Mouse (Mus musculus): Measurements from ENCODE around the gene Smpdl3b. TPM values are rescaled to one million over a fixed set of nuclear protein-coding genes. Genes with fewer than 3 reads are reported as not detected.
"Not testable (repeated sequence)": the region's sequence is repeated elsewhere in the genome, so short reads cannot be mapped to it uniquely, and the experiment has no call there.

The Smpdl3b gene
- total and polyA plus RNA-seq, 3 experiments, result 2.9 to 24.0 (median 3.6) TPM

DNA sequence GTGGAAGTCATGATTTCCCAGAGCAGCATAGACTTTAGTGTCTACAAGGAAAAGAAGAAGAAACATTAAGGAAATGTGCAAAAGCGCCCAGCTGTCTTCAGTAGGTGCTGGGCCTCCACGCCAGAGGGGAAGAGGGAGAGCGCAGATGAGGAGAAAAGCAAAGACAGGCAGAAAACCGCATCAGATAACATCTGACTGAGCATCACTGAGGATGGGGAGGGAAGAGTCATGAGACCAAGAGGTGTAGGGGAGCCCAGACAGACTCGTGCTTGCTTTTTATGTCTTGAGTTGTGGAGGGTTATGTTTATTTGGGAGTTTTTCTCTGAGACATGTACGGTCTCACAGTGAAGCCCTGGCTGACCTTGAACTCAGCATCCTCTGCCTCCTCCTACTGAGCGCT lies 15.6 kb downstream of the Smpdl3b start:
- Histone ChIP-seq H3K27me3 (replicated peaks) (no peaks in the 10 kb centered on the region), H3K9me3 (replicated peaks; ENCODE audit: low read length) (no peaks in the 10 kb centered on the region), H3K79me2 (replicated peaks; ENCODE audit: control insufficient read depth, extremely low read depth, insufficient read depth, poor library complexity, severe bottlenecking) (no peaks in the 10 kb centered on the region), H3K4me3 (replicated peaks in 1 of 3; ENCODE audit: low read depth in 2 of 3, low read length in 2 of 3, poor library complexity in 1 of 3) (no peak overlapping the region), H3K4me2 (ENCODE audit: insufficient read depth, low read depth, poor library complexity, severe bottlenecking) (no peak overlapping the region), H3K4me1 (ENCODE audit: control insufficient read depth in 1 of 2, insufficient read depth in 2 of 2) (peaks cover 0 to 13% of the 10 kb centered on the region in 2 experiments; a peak in 2 of 4 replicates), H3K27ac (ENCODE audit: insufficient read depth, low read depth) (no peak overlapping the region), H3K9ac (ENCODE audit: insufficient read depth, low read depth) (no peak overlapping the region), H3K36me3 (replicated peaks in 1 of 2; ENCODE audit: control insufficient read depth in 1 of 2, insufficient read depth in 1 of 2, low read length in 1 of 2) (peaks cover 6 to 22% of the 10 kb centered on the region in 2 experiments)
- TF ChIP-seq TCF12 (IDR thresholded peaks at IDR 0.05; ENCODE audit: low read depth, low read length) (no peak), EP300 (IDR thresholded peaks at IDR 0.05; ENCODE audit: low read length) (no peak), PAX5 (IDR thresholded peaks at IDR 0.05; ENCODE audit: low read length) (no peak), HCFC1 (IDR thresholded peaks at IDR 0.05; ENCODE audit: low read depth, low read length) (no peak), JUN (IDR thresholded peaks at IDR 0.05; ENCODE audit: insufficient read depth, low read depth, low read length) (no peak), ELF1 (IDR thresholded peaks at IDR 0.05; ENCODE audit: low read depth, low read length) (no peak), ETS1 (conservative IDR thresholded peaks at IDR 0.05; ENCODE audit: low read depth, low read length) (no peak), NELFE (IDR thresholded peaks at IDR 0.05; ENCODE audit: low read depth, low read length) (no peak), JUND (conservative IDR thresholded peaks at IDR 0.05; ENCODE audit: low read depth, low read length) (no peak), CHD2 (IDR thresholded peaks at IDR 0.05; ENCODE audit: low read length) (no peak), USF2 (conservative IDR thresholded peaks at IDR 0.05; ENCODE audit: low read depth, low read length) (no peak), MEF2A (IDR thresholded peaks at IDR 0.05; ENCODE audit: borderline replicate concordance, low read depth, low read length) (no peak), BHLHE40 (IDR thresholded peaks at IDR 0.05; ENCODE audit: low read depth, low read length) (no peak), GABPA (IDR thresholded peaks at IDR 0.05; ENCODE audit: insufficient replicate concordance, low read depth, low read length) (no peak), E2F4 (IDR thresholded peaks at IDR 0.05; ENCODE audit: insufficient replicate concordance, low read depth, low read length) (no peak), CTCF (conservative IDR thresholded peaks at IDR 0.05 in 1 of 2, IDR thresholded peaks at IDR 0.05 in 1 of 2; ENCODE audit: low read depth in 2 of 2, low read length in 2 of 2) (no peak), NRF1 (IDR thresholded peaks at IDR 0.05; ENCODE audit: low read depth, low read length) (no peak)
- in situ Hi-C loops (cut with MboI; ENCODE audit: low pct_ligation_motif_present, low pct_unique_long_range_greater_than_20kb, low sequenced_read_pairs), result no loop called here
- dilution Hi-C loops (cut with MboI; ENCODE audit: extremely low pct_ligation_motif_present, extremely low pct_unique_long_range_greater_than_20kb, low sequenced_read_pairs), result no loop called here
- no peak for DNase-seq (ENCODE audit: extremely low read depth)

DNA sequence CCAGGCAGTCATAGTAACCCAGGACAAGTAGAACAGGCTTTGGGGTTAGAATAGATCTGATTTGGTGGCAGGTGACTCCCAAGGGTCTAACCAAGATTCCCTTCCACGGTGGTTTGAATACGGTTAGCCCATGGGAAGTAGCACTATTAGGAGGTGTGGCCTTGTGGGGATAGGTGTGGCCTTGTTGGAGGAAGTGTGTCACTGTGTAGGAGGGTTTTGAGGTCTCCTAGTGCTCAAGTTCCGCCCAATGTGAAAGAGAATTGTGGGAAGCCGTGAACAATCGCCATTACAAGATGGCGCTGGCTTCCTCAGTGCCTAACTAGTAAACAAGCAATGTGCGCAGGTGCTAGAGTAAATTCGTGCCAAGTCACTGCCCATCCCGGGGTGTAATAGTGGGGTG lies 19.9 kb downstream of the Smpdl3b start:
- dilution Hi-C loops (cut with MboI; ENCODE audit: extremely low pct_ligation_motif_present, extremely low pct_unique_long_range_greater_than_20kb, low sequenced_read_pairs); H3K4me2 ChIP-seq (ENCODE audit: insufficient read depth, low read depth, poor library complexity, severe bottlenecking); H3K4me3 ChIP-seq (replicated peaks in 1 of 3; ENCODE audit: low read depth in 2 of 3, low read length in 2 of 3, poor library complexity in 1 of 3); H3K27me3 ChIP-seq (replicated peaks); H3K27ac ChIP-seq (ENCODE audit: insufficient read depth, low read depth); H3K9me3 ChIP-seq (replicated peaks; ENCODE audit: low read length); H3K79me2 ChIP-seq (replicated peaks; ENCODE audit: control insufficient read depth, extremely low read depth, insufficient read depth, poor library complexity, severe bottlenecking); H3K9ac ChIP-seq (ENCODE audit: insufficient read depth, low read depth); in situ Hi-C loops (cut with MboI; ENCODE audit: low pct_ligation_motif_present, low pct_unique_long_range_greater_than_20kb, low sequenced_read_pairs): not testable (repeated sequence)
- DNase-seq (ENCODE audit: extremely low read depth), result peak; percentile 12
- Histone ChIP-seq H3K4me1 (ENCODE audit: control insufficient read depth in 1 of 2, insufficient read depth in 2 of 2) (peaks cover 2 to 30% of the 10 kb centered on the region in 2 experiments; a peak in 2 of 4 replicates), H3K36me3 (replicated peaks in 1 of 2; ENCODE audit: control insufficient read depth in 1 of 2, insufficient read depth in 1 of 2, low read length in 1 of 2) (peaks cover 7 to 20% of the 10 kb centered on the region in 2 experiments)

Data from CH12.LX (cell line).